Mouse (Mus musculus) G1E (cell line): Measurements from ENCODE around the gene Zp3.

Experiments used
- CTCF ChIP-seq: IDR thresholded peaks from 2 replicates; pipeline ENCODE4 v1.5.1; 2012; ENCODE audit warnings: low read depth, low read length, inconsistent platforms, mixed read lengths
- GATA1 ChIP-seq: IDR thresholded peaks from 2 replicates; pipeline ENCODE4 v1.6.1; 2012; ENCODE audit warnings: borderline replicate concordance, low read length, inconsistent platforms, mixed read lengths
- GATA2 ChIP-seq: IDR thresholded peaks from 2 replicates; pipeline ENCODE4 v1.6.1; 2012; ENCODE audit warnings: low read depth, low read length, inconsistent platforms, borderline replicate concordance
- POLR2AphosphoS5 ChIP-seq: IDR thresholded peaks from 2 replicates; pipeline ENCODE4 v1.6.1; 2012; ENCODE audit warnings: low read depth, low read length, inconsistent platforms; ENCODE audit not compliant: insufficient replicate concordance
- TAL1 ChIP-seq: conservative IDR thresholded peaks from 2 replicates; pipeline ENCODE4 v1.6.1; 2012; ENCODE audit warnings: low read depth, low read length, inconsistent platforms, mixed read lengths

DNA sequence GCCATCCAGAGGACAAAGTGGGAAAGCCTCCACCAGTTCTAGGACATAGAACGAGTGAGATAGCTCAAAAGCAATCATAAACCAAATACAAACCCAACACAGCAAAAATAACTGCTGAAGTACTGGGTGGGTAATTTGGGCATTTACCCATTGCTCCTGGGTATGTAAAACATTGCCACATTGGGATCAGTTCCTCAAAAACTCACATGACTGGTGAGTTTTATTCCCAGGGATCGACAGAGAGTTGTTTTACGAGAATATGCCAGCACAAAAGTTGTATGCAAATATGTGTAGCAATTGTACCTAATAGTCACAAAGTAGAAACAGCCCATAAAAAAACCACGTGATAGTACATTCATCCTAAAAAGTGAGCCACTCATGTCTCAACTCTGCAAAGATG, 55.0 kb downstream of the Zp3 start:
- no peak for TF ChIP-seq GATA1
- TF ChIP-seq TAL1, result no peak
- no peak for TF ChIP-seq CTCF
- TF ChIP-seq POLR2AphosphoS5, result no peak
- no peak for TF ChIP-seq GATA2
